Mouse (Mus musculus) cortical plate, adult 2 months (tissue): ENCODE measurements around the gene Nf2. TPM values are rescaled to one million over a fixed set of nuclear protein-coding genes. Genes with fewer than 3 reads are reported as not detected.

Experiments used
- H3K27ac ChIP-seq: fragments of 200-500 bp; 2 replicates; pipeline ENCODE4 v1.5.1; 2012; ENCODE audit warnings: low read length, control low read depth, inconsistent platforms; ENCODE audit not compliant: insufficient read depth
- H3K4me1 ChIP-seq: fragments of 200-500 bp; 2 replicates; pipeline ENCODE4 v1.6.1; 2011; ENCODE audit warnings: low read length; ENCODE audit not compliant: control insufficient read depth, insufficient read depth
- H3K4me3 ChIP-seq: fragments of 200-500 bp; 2 replicates; pipeline ENCODE4 v1.5.1; 2011; ENCODE audit warnings: mild to moderate bottlenecking, low read length, control low read depth; ENCODE audit not compliant: insufficient read depth
- CTCF ChIP-seq: fragments of 200-500 bp; IDR thresholded peaks from 2 replicates; pipeline ENCODE4 v1.5.1; 2011; ENCODE audit warnings: mild to moderate bottlenecking, control low read depth, low read length; ENCODE audit not compliant: insufficient read depth; ENCODE audit errors: extremely low read depth
- POLR2A ChIP-seq: fragments of 200-500 bp; IDR thresholded peaks from 2 replicates; pipeline ENCODE4 v1.6.1; 2011; ENCODE audit warnings: mild to moderate bottlenecking, low read length, control low read depth; ENCODE audit not compliant: insufficient read depth; ENCODE audit errors: extremely low read depth
- polyA plus RNA-seq: library from polyadenylated mRNA; depleted of rRNA; stranded (reverse); fragments of >200 nt; gene quantifications from 2 replicates; pipeline ENCODE4 v1.2.3, GENCODE M21; 2012

The Nf2 gene
- polyA plus RNA-seq, 1 experiment, result 60.5 TPM

- TF ChIP-seq CTCF (no peak), POLR2A (no peak)
- H3K27ac ChIP-seq, result no peak overlapping the region
- 0 out of 2 replicates have a peak, but pooled peaks cover 2% of the 10 kb centered on the region for H3K4me1 ChIP-seq
- no peak overlapping the region for H3K4me3 ChIP-seq
These were observed 77.6 kb downstream of the Nf2 start for GRCm38 (mm10) chr11:4771756-4772155.

GRCm38 (mm10) chr11:4769881-4770280, 79.5 kb downstream of the Nf2 start:
- no peak for TF ChIP-seq POLR2A
- TF ChIP-seq CTCF, result no peak
- Histone ChIP-seq H3K4me1 (0 out of 2 replicates have a peak, but pooled peaks cover 2% of the 10 kb centered on the region), H3K4me3 (no peak overlapping the region), H3K27ac (no peak overlapping the region)

- TF ChIP-seq CTCF (no peak), POLR2A (no peak)
- H3K27ac ChIP-seq, result no peak overlapping the region
- 0 out of 2 replicates have a peak, but pooled peaks cover 2% of the 10 kb centered on the region for H3K4me1 ChIP-seq
- no peak overlapping the region for H3K4me3 ChIP-seq
These were observed 80.0 kb downstream of the Nf2 start for GRCm38 (mm10) chr11:4769293-4769692.

- Histone ChIP-seq H3K27ac (no peak overlapping the region), H3K4me3 (no peak overlapping the region), H3K4me1 (0 out of 2 replicates have a peak, but pooled peaks cover 2% of the 10 kb centered on the region)
- TF ChIP-seq POLR2A (no peak), CTCF (no peak)
These were observed 80.9 kb downstream of the Nf2 start for GRCm38 (mm10) chr11:4768399-4768798.

- H3K4me3 ChIP-seq, result no peak overlapping the region
- H3K4me1 ChIP-seq, result no peaks in the 10 kb centered on the region
- H3K27ac ChIP-seq, result no peak overlapping the region
- TF ChIP-seq POLR2A (no peak), CTCF (no peak)
These were observed 84.9 kb downstream of the Nf2 start for GRCm38 (mm10) chr11:4764476-4764875.

GRCm38 (mm10) chr11:4763631-4764030, 85.7 kb downstream of the Nf2 start:
- no peak overlapping the region for H3K27ac ChIP-seq
- H3K4me3 ChIP-seq, result no peak overlapping the region
- no peaks in the 10 kb centered on the region for H3K4me1 ChIP-seq
- TF ChIP-seq POLR2A (no peak), CTCF (no peak)

- H3K4me1 ChIP-seq, result no peaks in the 10 kb centered on the region
These were observed 86.8 kb downstream of the Nf2 start for GRCm38 (mm10) chr11:4762511-4762910.

GRCm38 (mm10) chr11:4761991-4762390, 87.3 kb downstream of the Nf2 start:
- Histone ChIP-seq H3K27ac (no peak overlapping the region), H3K4me3 (no peak overlapping the region), H3K4me1 (no peaks in the 10 kb centered on the region)
- TF ChIP-seq POLR2A, result no peak
- TF ChIP-seq CTCF, result no peak

More at GRCm38 (mm10) chr11:4762511-4762910, 86.8 kb downstream of the Nf2 start:
- TF ChIP-seq CTCF (no peak), POLR2A (no peak)
- Histone ChIP-seq H3K27ac (no peak overlapping the region), H3K4me3 (no peak overlapping the region)

- no peak for TF ChIP-seq CTCF
- TF ChIP-seq POLR2A, result no peak
- Histone ChIP-seq H3K4me1 (no peaks in the 10 kb centered on the region), H3K4me3 (no peak overlapping the region), H3K27ac (no peak overlapping the region)
These were observed 88.9 kb downstream of the Nf2 start for GRCm38 (mm10) chr11:4760438-4760837.

GRCm38 (mm10) chr11:4757789-4758158, 91.6 kb downstream of the Nf2 start:
- TF ChIP-seq CTCF (no peak), POLR2A (no peak)

More at GRCm38 (mm10) chr11:4757789-4758158, 91.6 kb downstream of the Nf2 start:
- Histone ChIP-seq H3K4me3 (no peak overlapping the region), H3K4me1 (no peaks in the 10 kb centered on the region), H3K27ac (no peak overlapping the region)
